Mouse (Mus musculus): ENCODE measurements around the gene Kcnk6.
A peak's percentile ranks its signal among the peaks of the same experiment; 100 is the strongest.

DNA sequence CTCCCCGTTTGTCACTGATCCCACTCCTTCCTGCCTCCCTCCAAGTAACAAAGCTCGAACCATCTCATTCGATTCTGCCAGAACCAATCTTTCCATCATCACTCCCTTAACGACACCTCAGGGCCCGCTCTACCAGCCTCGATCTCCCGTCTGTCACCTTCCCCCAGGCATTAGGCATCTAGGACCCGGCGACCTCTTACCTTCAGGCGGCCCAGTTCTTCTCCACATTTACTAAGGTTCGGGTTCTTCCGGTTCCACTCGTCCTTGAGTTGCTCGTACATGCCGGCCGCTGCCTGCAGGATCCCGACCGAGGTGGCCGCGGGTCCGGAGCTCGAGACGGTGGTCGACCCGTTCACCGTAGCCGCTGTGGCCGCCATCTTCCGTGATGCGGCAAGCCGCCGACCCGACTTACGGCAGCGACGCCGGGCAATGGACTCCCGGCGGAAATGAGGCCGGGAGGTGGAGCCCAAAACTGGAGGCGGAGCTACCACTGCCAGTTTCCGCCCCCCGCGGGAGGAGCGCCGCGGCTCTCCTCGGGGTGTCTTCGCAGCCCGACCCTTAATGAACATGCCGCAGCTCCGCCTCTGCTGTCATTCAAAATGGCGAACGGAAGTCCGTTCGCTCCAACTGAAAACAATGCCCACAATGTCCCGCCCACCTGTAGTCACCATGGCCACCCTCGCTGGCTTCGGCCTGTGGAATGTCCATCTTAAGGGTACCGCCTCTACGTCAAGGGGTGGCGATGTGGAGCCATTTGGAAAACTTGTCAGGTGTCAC is 52.0 kb downstream of the Kcnk6 start, which contains the start of gene Psmd8:
- peak; percentile 45; the same call in 1 of the 2 replicates for TF ChIP-seq CTCF (IDR thresholded peaks at IDR 0.05; ENCODE audit: insufficient read depth, low read length)
- peak; percentile 92 for TF ChIP-seq POLR2A (IDR thresholded peaks at IDR 0.05; ENCODE audit: borderline replicate concordance, extremely low read depth, low read depth, low read length)

All from lung, adult 2 months (tissue).